Mouse (Mus musculus) liver, adult 2 months (tissue): ENCODE data around the gene Enho. TPM values are rescaled to one million over a fixed set of nuclear protein-coding genes. Genes with fewer than 3 reads are reported as not detected.
A peak's percentile ranks its signal among the peaks of the same experiment; 100 is the strongest.

Experiments used
- DNase-seq: peaks from one replicate; pipeline ENCODE4 v3.0.0-alpha.2; 2011; ENCODE audit warnings: low read depth, low spot score; ENCODE audit errors: extremely low read depth
- H3K27ac ChIP-seq: fragments of 200-500 bp; replicated peaks from 2 replicates; pipeline ENCODE4 v1.5.1; 2012; ENCODE audit warnings: low read depth, mild to moderate bottlenecking, control low read depth, inconsistent platforms, low read length; ENCODE audit not compliant: insufficient read depth
- H3K27me3 ChIP-seq: fragments of 200-500 bp; 2 replicates; pipeline ENCODE4 v1.6.1; 2012; ENCODE audit warnings: mild to moderate bottlenecking, moderate library complexity, low read length, inconsistent platforms; ENCODE audit not compliant: control insufficient read depth, insufficient read depth
- H3K36me3 ChIP-seq: fragments of 200-500 bp; 2 replicates; pipeline ENCODE4 v1.6.1; 2012; ENCODE audit warnings: low read length, inconsistent platforms; ENCODE audit not compliant: control insufficient read depth, insufficient read depth
- H3K4me1 ChIP-seq: fragments of 200-500 bp; 2 replicates; pipeline ENCODE4 v1.6.1; 2011; ENCODE audit warnings: low read length; ENCODE audit not compliant: control insufficient read depth, insufficient read depth
- H3K4me3 ChIP-seq: fragments of 200-500 bp; 2 replicates; pipeline ENCODE4 v1.5.1; 2011; ENCODE audit warnings: low read depth, mild to moderate bottlenecking, control low read depth, low read length, moderate library complexity; ENCODE audit not compliant: insufficient read depth
- H3K79me2 ChIP-seq: fragments of 200-500 bp; 2 replicates; pipeline ENCODE4 v1.6.1; 2012; ENCODE audit warnings: inconsistent platforms, mild to moderate bottlenecking, low read length, moderate library complexity; ENCODE audit not compliant: control insufficient read depth, insufficient read depth
- H3K9ac ChIP-seq: fragments of 200-500 bp; 2 replicates; pipeline ENCODE4 v1.6.1; 2012; ENCODE audit warnings: low read depth, mild to moderate bottlenecking, control low read depth, inconsistent platforms, low read length
- CTCF ChIP-seq: fragments of 200-500 bp; IDR thresholded peaks from 2 replicates; pipeline ENCODE4 v1.5.1; 2011; ENCODE audit warnings: low read depth, low read length, control low read depth
- POLR2A ChIP-seq: fragments of 200-500 bp; IDR thresholded peaks from 2 replicates; pipeline ENCODE4 v1.6.1; 2011; ENCODE audit warnings: low read length, control low read depth; ENCODE audit not compliant: insufficient read depth; ENCODE audit errors: extremely low read depth
- WGBS: fragments of 180-500 bp; shearing (Covaris S2); methylation state at CpG from one replicate; pipeline ENCODE4 v1.1.7; 2018; 5-methylcytosine and 5-hydroxymethylcytosine counted together
- polyA plus RNA-seq: library from polyadenylated mRNA; depleted of rRNA; stranded (reverse); fragments of >200 nt; gene quantifications from 2 replicates; pipeline ENCODE4 v1.2.3, GENCODE M21; 2012
- total RNA-seq: library from RNA; depleted of rRNA; stranded (reverse); fragments of >200 nt; gene quantifications from 2 replicates; pipeline ENCODE4 v1.2.3, GENCODE M21; 2014

The Enho gene
- total and polyA plus RNA-seq, 2 experiments: 26.4 to 114 TPM

GRCm38 (mm10) chr4:41659556-41659955 is 19.4 kb upstream of the Enho start:
- no peaks in the 10 kb centered on the region for H3K27me3 ChIP-seq
- H3K27ac ChIP-seq: no peak overlapping the region
- WGBS: 93% methylated on average over 12 of the region's 13 CpGs
- no peak for DNase-seq
- H3K4me3 ChIP-seq: no peak overlapping the region
- H3K9ac ChIP-seq: no peak overlapping the region
- H3K4me1 ChIP-seq: peaks cover 8% of the 10 kb centered on the region; the same call in 1 of the 2 replicates
- no peak for TF ChIP-seq POLR2A
- no peak for TF ChIP-seq CTCF
- no peaks in the 10 kb centered on the region for H3K79me2 ChIP-seq
- no peaks in the 10 kb centered on the region for H3K36me3 ChIP-seq

- Histone ChIP-seq H3K9ac (no peak overlapping the region), H3K4me1 (peaks cover 8% of the 10 kb centered on the region; the same call in 1 of the 2 replicates), H3K4me3 (no peak overlapping the region), H3K27me3 (no peaks in the 10 kb centered on the region), H3K36me3 (no peaks in the 10 kb centered on the region), H3K79me2 (no peaks in the 10 kb centered on the region), H3K27ac (no peak overlapping the region)
- DNase-seq: no peak
- WGBS: 36% methylated on average over 19 of the region's 25 CpGs
- no peak for TF ChIP-seq POLR2A
- TF ChIP-seq CTCF: no peak
These were observed 18.7 kb upstream of the Enho start for GRCm38 (mm10) chr4:41658566-41659384.

GRCm38 (mm10) chr4:41655525-41655924 is 15.4 kb upstream of the Enho start:
- Histone ChIP-seq H3K9ac (no peak overlapping the region), H3K4me1 (no peaks in the 10 kb centered on the region), H3K4me3 (no peak overlapping the region), H3K27ac (no peak overlapping the region), H3K27me3 (no peaks in the 10 kb centered on the region), H3K79me2 (no peaks in the 10 kb centered on the region), H3K36me3 (no peaks in the 10 kb centered on the region)
- TF ChIP-seq POLR2A (no peak), CTCF (no peak)
- 85% methylated on average over 2 of the region's 2 CpGs for WGBS
- DNase-seq: no peak

GRCm38 (mm10) chr4:41654217-41654616 is 14.1 kb upstream of the Enho start:
- WGBS: 29% methylated on average over 7 of the region's 7 CpGs
- TF ChIP-seq POLR2A (no peak), CTCF (peak; percentile 86)

GRCm38 (mm10) chr4:41653730-41654129 is 13.6 kb upstream of the Enho start:
- DNase-seq: no peak
- TF ChIP-seq POLR2A (no peak), CTCF (no peak)
- WGBS: 71% methylated on average over 6 of the region's 6 CpGs
- Histone ChIP-seq H3K4me1 (no peaks in the 10 kb centered on the region), H3K27ac (no peak overlapping the region), H3K4me3 (no peak overlapping the region), H3K79me2 (no peaks in the 10 kb centered on the region), H3K9ac (no peak overlapping the region), H3K27me3 (no peaks in the 10 kb centered on the region), H3K36me3 (no peaks in the 10 kb centered on the region)

More at GRCm38 (mm10) chr4:41654217-41654616, 14.1 kb upstream of the Enho start:
- H3K36me3 ChIP-seq: no peaks in the 10 kb centered on the region
- no peak overlapping the region for H3K27ac ChIP-seq
- H3K4me3 ChIP-seq: no peak overlapping the region
- DNase-seq: peak; percentile 14
- H3K79me2 ChIP-seq: no peaks in the 10 kb centered on the region
- no peak overlapping the region for H3K9ac ChIP-seq
- H3K4me1 ChIP-seq: no peaks in the 10 kb centered on the region
- no peaks in the 10 kb centered on the region for H3K27me3 ChIP-seq

GRCm38 (mm10) chr4:41653296-41653695 is 13.2 kb upstream of the Enho start:
- no peaks in the 10 kb centered on the region for H3K79me2 ChIP-seq
- H3K36me3 ChIP-seq: no peaks in the 10 kb centered on the region
- no peaks in the 10 kb centered on the region for H3K27me3 ChIP-seq
- 64% methylated on average over 6 of the region's 6 CpGs for WGBS
- H3K27ac ChIP-seq: no peak overlapping the region
- H3K4me3 ChIP-seq: no peak overlapping the region
- H3K9ac ChIP-seq: no peak overlapping the region
- TF ChIP-seq POLR2A (no peak), CTCF (peak; percentile 87)
- DNase-seq: peak; percentile 24
- H3K4me1 ChIP-seq: no peaks in the 10 kb centered on the region
